Mouse (Mus musculus): Measurements from ENCODE around the gene Bex1. TPM values are rescaled to one million over a fixed set of nuclear protein-coding genes. Genes with fewer than 3 reads are reported as not detected.

Bex1 gene
- polyA plus RNA-seq, 1 experiment, result 1.9 TPM

GRCm38 (mm10) chrX:136171189-136172117, 43.9 kb downstream of the Bex1 start:
- TF ChIP-seq CTCF (IDR thresholded peaks at IDR 0.05; ENCODE audit: extremely low read depth, insufficient read length, insufficient replicate concordance, low read depth, low read length), result no peak
- no peak for TF ChIP-seq POLR2A (IDR thresholded peaks at IDR 0.05; ENCODE audit: low read depth, low read length)
- WGBS, result 17% methylated on average over 24 of the region's 24 CpGs
- H3K4me1 ChIP-seq (ENCODE audit: control insufficient read depth, insufficient read depth, insufficient read length, low read length), result no peaks in the 10 kb centered on the region
- peak overlapping the region; percentile 46; the same call in 1 of the 2 replicates for H3K27ac ChIP-seq (ENCODE audit: insufficient read depth, low read depth, low read length)
- H3K27me3 ChIP-seq (ENCODE audit: control insufficient read depth, insufficient read depth, low read length), result no peaks in the 10 kb centered on the region
- no peaks in the 10 kb centered on the region for H3K36me3 ChIP-seq (ENCODE audit: control insufficient read depth, insufficient read depth, low read length)
- peak overlapping the region; percentile 61 for H3K4me3 ChIP-seq (ENCODE audit: low read depth, low read length)

- Histone ChIP-seq H3K27me3 (ENCODE audit: control insufficient read depth, insufficient read depth, low read length) (no peaks in the 10 kb centered on the region), H3K27ac (ENCODE audit: insufficient read depth, low read depth, low read length) (no peak overlapping the region), H3K4me3 (ENCODE audit: low read depth, low read length) (no peak overlapping the region), H3K36me3 (ENCODE audit: control insufficient read depth, insufficient read depth, low read length) (no peaks in the 10 kb centered on the region), H3K4me1 (ENCODE audit: control insufficient read depth, insufficient read depth, insufficient read length, low read length) (no peaks in the 10 kb centered on the region)
- TF ChIP-seq POLR2A (IDR thresholded peaks at IDR 0.05; ENCODE audit: low read depth, low read length) (no peak), CTCF (IDR thresholded peaks at IDR 0.05; ENCODE audit: extremely low read depth, insufficient read length, insufficient replicate concordance, low read depth, low read length) (no peak)
- 70% methylated on average over 10 of the region's 10 CpGs for WGBS
Observed at GRCm38 (mm10) chrX:136170625-136171024, 44.7 kb downstream of the Bex1 start.

Other genes starting within 250 kb of the Bex1 start
- gene Arxes2, start 221.7 kb downstream of the Bex1 start, polyA plus RNA-seq (2012; rRNA removed), result 0.51 and 0.57 TPM in 2 replicates
- 0.18 TPM in 1 of 2 replicates, not detected in the other for gene Arxes1, start 182.1 kb downstream of the Bex1 start, polyA plus RNA-seq (2012; rRNA removed)
- 0.52 and 0.72 TPM in 2 replicates for gene Bex2, start 147.3 kb downstream of the Bex1 start, polyA plus RNA-seq (2012; rRNA removed)
- not detected in 2 replicates for gene Nxf3, start 130.3 kb downstream of the Bex1 start, polyA plus RNA-seq (2012; rRNA removed)
- 0.20 TPM in 1 of 2 replicates, not detected in the other for gene Bex4, start 76.5 kb downstream of the Bex1 start, polyA plus RNA-seq (2012; rRNA removed)
- gene Tceal8, start 43.2 kb downstream of the Bex1 start, polyA plus RNA-seq (2012; rRNA removed), result 0.08 and 0.61 TPM in 2 replicates
- gene Tceal5, start 11.6 kb downstream of the Bex1 start, polyA plus RNA-seq (2012; rRNA removed), result 0.15 TPM in 1 of 2 replicates, not detected in the other
- gene Tceal7, start 734 bp downstream of the Bex1 start, polyA plus RNA-seq (2012; rRNA removed), result not detected in 2 replicates
- 2.4 and 3.0 TPM in 2 replicates for gene Tceal9, start 29.6 kb upstream of the Bex1 start, polyA plus RNA-seq (2012; rRNA removed)
- gene Bex3, start 54.7 kb upstream of the Bex1 start, polyA plus RNA-seq (2012; rRNA removed), result 5.2 and 8.6 TPM in 2 replicates